ENCODE assay signal across 13 mouse cellular contexts in the genomic region with DNA sequence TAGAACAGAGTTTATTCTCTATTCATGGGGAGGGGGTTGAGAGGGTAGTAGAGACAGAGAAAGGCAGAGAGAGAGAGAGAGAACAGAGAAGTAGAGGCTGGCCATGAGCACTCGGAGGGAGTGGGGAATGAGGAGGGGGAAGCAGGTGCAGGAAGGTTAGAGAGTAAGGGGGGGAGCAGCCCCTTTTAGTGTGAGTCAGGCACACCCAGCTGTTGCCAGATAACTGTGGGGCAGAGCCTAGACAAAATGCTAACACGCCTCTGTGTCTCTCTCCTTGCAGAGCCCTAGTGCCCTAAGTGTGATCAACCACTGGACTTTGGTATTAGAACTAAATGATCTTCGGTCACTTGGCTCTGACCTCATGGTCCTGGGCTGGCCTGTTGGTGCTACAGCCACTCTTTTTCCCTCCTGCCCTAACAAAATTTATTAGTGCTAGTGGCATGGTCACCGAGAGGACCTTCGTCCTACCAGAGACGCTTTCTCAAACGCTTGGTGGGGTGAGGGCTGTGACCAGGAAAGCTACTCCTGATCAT. TPM values are rescaled to one million over a fixed set of nuclear protein-coding genes. Genes with fewer than 3 reads are reported as not detected.
DNase-seq lines count a peak whose midpoint lies in the region; ATAC-seq and TF ChIP-seq lines count a peak whose summit lies in the region.
"Had no signal": no experiment of that assay in that cellular context is flagged by ENCODE, and none has a peak within 500 bp of the region (broad histone marks: within the 10 kb centered on the region; RNA-seq: fewer than 3 reads in every experiment).

No protein-coding gene starts in this region.

- no peaks in the 10 kb centered on the region for H3K36me3 ChIP-seq in heart, postnatal 0 days (replicated peaks; ENCODE audit: control insufficient read depth, insufficient read depth, low read length)
- H3K36me3 ChIP-seq in limb, embryonic 12.5 days: no peaks in the 10 kb centered on the region
- H3K36me3 ChIP-seq in stomach, postnatal 0 days (ENCODE audit: control insufficient read depth, insufficient read depth, low read length): no peaks in the 10 kb centered on the region
- H3K36me3 ChIP-seq in midbrain, embryonic 13.5 days: no peaks in the 10 kb centered on the region
- H3K36me3 ChIP-seq: forebrain, embryonic 15.5 days had no signal

- no peak overlapping the region for H3K9ac ChIP-seq in heart, postnatal 0 days (replicated peaks; ENCODE audit: low read depth, low read length)
- peak overlapping the region; percentile 67; the same call in 1 of the 2 replicates for H3K9ac ChIP-seq in limb, embryonic 12.5 days (replicated peaks)
- H3K9ac ChIP-seq in stomach, postnatal 0 days (ENCODE audit: low read length): peak overlapping the region; percentile 62; the same call in 1 of the 2 replicates
- H3K9ac ChIP-seq in midbrain, embryonic 13.5 days (replicated peaks): no peak overlapping the region
- H3K9ac ChIP-seq: forebrain, embryonic 15.5 days had no signal

- 87% methylated on average over 7 of the region's 7 CpGs for WGBS in heart, postnatal 0 days
- 93% methylated on average over 7 of the region's 7 CpGs for WGBS in limb, embryonic 12.5 days
- 85% methylated on average over 7 of the region's 7 CpGs for WGBS in stomach, postnatal 0 days
- 86% methylated on average over 7 of the region's 7 CpGs for WGBS in midbrain, embryonic 13.5 days

- no peak overlapping the region for H3K4me2 ChIP-seq in heart, postnatal 0 days (ENCODE audit: low read depth, low read length)
- peak overlapping the region; percentile 64 for H3K4me2 ChIP-seq in limb, embryonic 12.5 days
- H3K4me2 ChIP-seq in stomach, postnatal 0 days (replicated peaks; ENCODE audit: low read depth): peak overlapping the region; percentile 62; the same call in 1 of the 2 replicates
- H3K4me2 ChIP-seq in midbrain, embryonic 13.5 days (replicated peaks): no peak overlapping the region
- H3K4me2 ChIP-seq: forebrain, embryonic 15.5 days had no signal

- H3K27me3 ChIP-seq in heart, postnatal 0 days (ENCODE audit: control insufficient read depth, insufficient read depth, low read length): no peaks in the 10 kb centered on the region
- no peaks in the 10 kb centered on the region for H3K27me3 ChIP-seq in limb, embryonic 12.5 days
- no peaks in the 10 kb centered on the region for H3K27me3 ChIP-seq in stomach, postnatal 0 days (ENCODE audit: control insufficient read depth, insufficient read depth, low read length)
- H3K27me3 ChIP-seq in midbrain, embryonic 13.5 days: no peaks in the 10 kb centered on the region
- H3K27me3 ChIP-seq: forebrain, embryonic 15.5 days had no signal

- H3K27ac ChIP-seq in heart, postnatal 0 days (ENCODE audit: low read depth): peak overlapping the region; percentile 79
- peak overlapping the region; percentile 84 for H3K27ac ChIP-seq in limb, embryonic 12.5 days
- H3K27ac ChIP-seq in stomach, postnatal 0 days (replicated peaks): peak overlapping the region; percentile 90
- no peak overlapping the region for H3K27ac ChIP-seq in midbrain, embryonic 13.5 days
- H3K27ac ChIP-seq: forebrain, embryonic 15.5 days had no signal

- ATAC-seq in heart, postnatal 0 days (ENCODE audit: insufficient read depth, low read depth): no peak
- no peak for ATAC-seq in limb, embryonic 12.5 days (ENCODE audit: insufficient number of reproducible peaks, insufficient read depth, low FRiP score, low TSS enrichment, low read depth)
- ATAC-seq in stomach, postnatal 0 days (ENCODE audit: low FRiP score, low TSS enrichment): no peak
- no peak for ATAC-seq in midbrain, embryonic 13.5 days
- ATAC-seq: forebrain, embryonic 15.5 days had no signal

- TF ChIP-seq CTCF in heart, postnatal 0 days (IDR thresholded peaks at IDR 0.05; ENCODE audit: low read depth): no peak
- no peak for TF ChIP-seq CTCF in stomach, postnatal 0 days (IDR thresholded peaks at IDR 0.05; ENCODE audit: low read depth)

- peaks cover 14% of the 10 kb centered on the region; the same call in 1 of the 2 replicates for H3K4me1 ChIP-seq in heart, postnatal 0 days (ENCODE audit: control insufficient read depth, insufficient read depth)
- peaks cover 32% of the 10 kb centered on the region for H3K4me1 ChIP-seq in limb, embryonic 12.5 days (replicated peaks)
- peaks cover 5% of the 10 kb centered on the region; the same call in 1 of the 2 replicates for H3K4me1 ChIP-seq in stomach, postnatal 0 days (replicated peaks; ENCODE audit: control insufficient read depth, insufficient read depth)
- peaks cover 8% of the 10 kb centered on the region; the same call in 1 of the 2 replicates for H3K4me1 ChIP-seq in midbrain, embryonic 13.5 days (replicated peaks)

- TF ChIP-seq EP300 in heart, postnatal 0 days (IDR thresholded peaks at IDR 0.05; ENCODE audit: low read depth): no peak
- TF ChIP-seq EP300 in stomach, postnatal 0 days (optimal IDR thresholded peaks at IDR 0.05): no peak

- H3K9me3 ChIP-seq in heart, postnatal 0 days (replicated peaks; ENCODE audit: control insufficient read depth, low read length): no peaks in the 10 kb centered on the region
- no peaks in the 10 kb centered on the region for H3K9me3 ChIP-seq in limb, embryonic 12.5 days
- no peaks in the 10 kb centered on the region for H3K9me3 ChIP-seq in stomach, postnatal 0 days (ENCODE audit: control insufficient read depth, low read length)
- no peaks in the 10 kb centered on the region for H3K9me3 ChIP-seq in midbrain, embryonic 13.5 days
- H3K9me3 ChIP-seq: forebrain, embryonic 15.5 days had no signal

- no peak overlapping the region for H3K4me3 ChIP-seq in heart, postnatal 0 days (ENCODE audit: low read depth, low read length)
- no peak overlapping the region for H3K4me3 ChIP-seq in limb, embryonic 12.5 days (replicated peaks)
- H3K4me3 ChIP-seq in stomach, postnatal 0 days (ENCODE audit: low read depth, low read length): no peak overlapping the region
- H3K4me3 ChIP-seq in midbrain, embryonic 13.5 days (replicated peaks): no peak overlapping the region
- H3K4me3 ChIP-seq: forebrain, embryonic 15.5 days had no signal

- DNase-seq in heart, postnatal 0 days (ENCODE audit: low spot score): no peak
- no peak for DNase-seq in heart, postnatal 25 days (ENCODE audit: low spot score)
- peak; percentile 7 for DNase-seq in thymus, postnatal 14 days
- DNase-seq in thymus, postnatal 0 days (ENCODE audit: low spot score): no peak
- no peak for DNase-seq in stomach, postnatal 0 days (ENCODE audit: low spot score)
- DNase-seq in frontal cortex, postnatal 36 days (ENCODE audit: low spot score in 2 of 2): no peak
- DNase-seq: cerebellum, postnatal 36 days had no signal

- intact Hi-C loops in heart, postnatal 25 days (cut with DNase I): no loop called here

RNA-seq across cellular contexts. Expression of a gene that starts 0.7 kb away (rescaled TPM):
- 148 and 324 TPM in 2 replicates for total RNA-seq in heart, postnatal 0 days (2014; rRNA removed; ENCODE audit: low replicate concordance)
- polyA plus RNA-seq in heart, postnatal 0 days (2015; fragmentation: Nextera tagmentation; extraction: Ambion mirVana): 202 and 230 TPM in 2 replicates
- 100 to 1,000 TPM; 102 to 111 TPM for total RNA-seq in heart, postnatal 25 days (2021)
- 987 and 1,033 TPM in 2 replicates for polyA plus RNA-seq in thymus, postnatal 0 days (2015; fragmentation: Nextera tagmentation; extraction: Ambion mirVana)
- 56.5 and 68.6 TPM in 2 replicates for polyA plus RNA-seq in limb, embryonic 12.5 days (2016; fragmentation: Nextera tagmentation; extraction: Ambion mirVana)
- polyA plus RNA-seq in stomach, postnatal 0 days (2015; fragmentation: Nextera tagmentation; extraction: Ambion mirVana): 350 and 450 TPM in 2 replicates
- 22.6 and 26.2 TPM in 2 replicates for polyA plus RNA-seq in midbrain, embryonic 13.5 days (2015; fragmentation: Nextera tagmentation; extraction: Ambion mirVana)

RNA-seq across cellular contexts. Expression of a gene that starts 6.4 kb away (rescaled TPM):
- total RNA-seq in heart, postnatal 0 days (2014; rRNA removed; ENCODE audit: low replicate concordance): not detected in 2 replicates
- 0.30 and 0.74 TPM in 2 replicates for polyA plus RNA-seq in heart, postnatal 0 days (2015; fragmentation: Nextera tagmentation; extraction: Ambion mirVana)
- under 1 TPM in 1 of 2 experiments, not detected in 1; 0.42 TPM for total RNA-seq in heart, postnatal 25 days (2021)
- 0.73 and 0.95 TPM in 2 replicates for polyA plus RNA-seq in thymus, postnatal 0 days (2015; fragmentation: Nextera tagmentation; extraction: Ambion mirVana)
- not detected in 2 replicates for polyA plus RNA-seq in limb, embryonic 12.5 days (2016; fragmentation: Nextera tagmentation; extraction: Ambion mirVana)
- 0.40 and 0.63 TPM in 2 replicates for polyA plus RNA-seq in stomach, postnatal 0 days (2015; fragmentation: Nextera tagmentation; extraction: Ambion mirVana)
- polyA plus RNA-seq in midbrain, embryonic 13.5 days (2015; fragmentation: Nextera tagmentation; extraction: Ambion mirVana): 0.51 and 0.54 TPM in 2 replicates
- total RNA-seq: CH12.LX; layer of hippocampus, adult 18-20 months had no signal
- polyA plus RNA-seq: forebrain, embryonic 15.5 days had no signal

RNA-seq across cellular contexts. Expression of a gene that starts 17.6 kb away (rescaled TPM):
- total RNA-seq in heart, postnatal 0 days (2014; rRNA removed; ENCODE audit: low replicate concordance): not detected in 2 replicates
- not detected in 2 replicates for polyA plus RNA-seq in heart, postnatal 0 days (2015; fragmentation: Nextera tagmentation; extraction: Ambion mirVana)
- total RNA-seq in heart, postnatal 25 days (2021): not detected
- polyA plus RNA-seq in thymus, postnatal 0 days (2015; fragmentation: Nextera tagmentation; extraction: Ambion mirVana): not detected in 2 replicates
- polyA plus RNA-seq in limb, embryonic 12.5 days (2016; fragmentation: Nextera tagmentation; extraction: Ambion mirVana): not detected in 2 replicates
- not detected in 2 replicates for polyA plus RNA-seq in stomach, postnatal 0 days (2015; fragmentation: Nextera tagmentation; extraction: Ambion mirVana)
- not detected in 2 replicates for polyA plus RNA-seq in midbrain, embryonic 13.5 days (2015; fragmentation: Nextera tagmentation; extraction: Ambion mirVana)
- total RNA-seq: CH12.LX; layer of hippocampus, adult 18-20 months had no signal
- polyA plus RNA-seq: forebrain, embryonic 15.5 days; heart, embryonic 11.5 days had no signal

RNA-seq across cellular contexts. Expression of a gene that starts 44.3 kb away (rescaled TPM):
- 1.4 and 23.1 TPM in 2 replicates for total RNA-seq in heart, postnatal 0 days (2014; rRNA removed; ENCODE audit: low replicate concordance)
- 4.1 and 6.6 TPM in 2 replicates for polyA plus RNA-seq in heart, postnatal 0 days (2015; fragmentation: Nextera tagmentation; extraction: Ambion mirVana)
- 1 to 10 TPM; 1.6 to 2.8 TPM for total RNA-seq in heart, postnatal 25 days (2021)
- 109 and 131 TPM in 2 replicates for polyA plus RNA-seq in thymus, postnatal 0 days (2015; fragmentation: Nextera tagmentation; extraction: Ambion mirVana)
- polyA plus RNA-seq in limb, embryonic 12.5 days (2016; fragmentation: Nextera tagmentation; extraction: Ambion mirVana): 77.8 and 78.8 TPM in 2 replicates
- 162 and 173 TPM in 2 replicates for polyA plus RNA-seq in stomach, postnatal 0 days (2015; fragmentation: Nextera tagmentation; extraction: Ambion mirVana)
- 10.2 and 10.3 TPM in 2 replicates for polyA plus RNA-seq in midbrain, embryonic 13.5 days (2015; fragmentation: Nextera tagmentation; extraction: Ambion mirVana)

RNA-seq across cellular contexts. Expression of a gene that starts 49.6 kb away (rescaled TPM):
- 0.43 TPM in 1 of 2 replicates, not detected in the other for total RNA-seq in heart, postnatal 0 days (2014; rRNA removed; ENCODE audit: low replicate concordance)
- 0.10 TPM in 1 of 2 replicates, not detected in the other for polyA plus RNA-seq in heart, postnatal 0 days (2015; fragmentation: Nextera tagmentation; extraction: Ambion mirVana)
- under 1 TPM in 1 of 2 experiments, not detected in 1; 0.08 TPM for total RNA-seq in heart, postnatal 25 days (2021)
- polyA plus RNA-seq in thymus, postnatal 0 days (2015; fragmentation: Nextera tagmentation; extraction: Ambion mirVana): 2.0 and 2.5 TPM in 2 replicates
- 37.3 and 40.1 TPM in 2 replicates for polyA plus RNA-seq in limb, embryonic 12.5 days (2016; fragmentation: Nextera tagmentation; extraction: Ambion mirVana)
- polyA plus RNA-seq in stomach, postnatal 0 days (2015; fragmentation: Nextera tagmentation; extraction: Ambion mirVana): 1.2 and 1.5 TPM in 2 replicates
- polyA plus RNA-seq in midbrain, embryonic 13.5 days (2015; fragmentation: Nextera tagmentation; extraction: Ambion mirVana): 44.1 and 48.3 TPM in 2 replicates

Comparison
In these comparisons a context has a peak if more than half of its experiments do, and no peak if none do; other contexts are left out.
1. H3K4me2 ChIP-seq: peak in limb, embryonic 12.5 days (single experiment) and stomach, postnatal 0 days (single experiment); none in heart, postnatal 0 days (single experiment) and midbrain, embryonic 13.5 days (single experiment).
2. H3K9ac ChIP-seq: peak in limb, embryonic 12.5 days (single experiment) and stomach, postnatal 0 days (single experiment); none in heart, postnatal 0 days (single experiment) and midbrain, embryonic 13.5 days (single experiment).